Mouse (Mus musculus) adrenal gland, adult 18-20 months (tissue): ENCODE data around the gene 4930412O13Rik. TPM values are rescaled to one million over a fixed set of nuclear protein-coding genes. Genes with fewer than 3 reads are reported as not detected.

Experiments used
- DNase-seq, 2 experiments: peaks; one replicate each; pipeline ENCODE4 v3.0.0; 2021 to 2022; ENCODE audit warnings: low spot score in 2 of 2
- total RNA-seq, 2 experiments: library from RNA; stranded (reverse); gene quantifications; 1 replicate in 1 of 2; 2 replicates in 1 of 2; pipeline ENCODE4 v1.2.3; 2021

The 4930412O13Rik gene
- total RNA-seq, 2 experiments from 2014 or later, result 1.1 to 1.4 TPM

GRCm38 (mm10) chr2:9879493-9879892 is 1.6 kb upstream of the 4930412O13Rik start:
- peak; percentile 82 to 87 for DNase-seq

- DNase-seq, result no peak
Observed at GRCm38 (mm10) chr2:9880271-9880670, 781 bp upstream of the 4930412O13Rik start.

GRCm38 (mm10) chr2:9881611-9882023 is 565 bp downstream of the 4930412O13Rik start:
- DNase-seq, result no peak

GRCm38 (mm10) chr2:9882371-9882925 is 1.4 kb downstream of the 4930412O13Rik start:
- no peak for DNase-seq

GRCm38 (mm10) chr2:9882926-9883802 is 2.1 kb downstream of the 4930412O13Rik start:
- no peak for DNase-seq

- no peak for DNase-seq
Observed at GRCm38 (mm10) chr2:9883803-9884532, 2.9 kb downstream of the 4930412O13Rik start.

GRCm38 (mm10) chr2:9884533-9885216 is 3.6 kb downstream of the 4930412O13Rik start:
- DNase-seq, result no peak

- no peak for DNase-seq
Observed at GRCm38 (mm10) chr2:9885217-9885770, 4.2 kb downstream of the 4930412O13Rik start.

GRCm38 (mm10) chr2:9886031-9886430 is 5.0 kb downstream of the 4930412O13Rik start:
- no peak for DNase-seq

- no peak for DNase-seq
Observed at GRCm38 (mm10) chr2:9886921-9887610, 6.0 kb downstream of the 4930412O13Rik start.

GRCm38 (mm10) chr2:9887636-9888035 is 6.6 kb downstream of the 4930412O13Rik start:
- no peak for DNase-seq

GRCm38 (mm10) chr2:9888913-9889650 is 8.0 kb downstream of the 4930412O13Rik start, which contains the start of gene 9230102O04Rik:
9230102O04Rik (minus strand) TSS chr2:9889540.
- no peak for DNase-seq

GRCm38 (mm10) chr2:9889651-9890183 is 8.7 kb downstream of the 4930412O13Rik start, which contains the start of gene Gata3:
Gata3 (minus strand) TSS chr2:9890034.
- DNase-seq, result no peak

- no peak for DNase-seq
Observed at GRCm38 (mm10) chr2:9890251-9890650, 9.2 kb downstream of the 4930412O13Rik start.

GRCm38 (mm10) chr2:9890906-9891305 is 9.9 kb downstream of the 4930412O13Rik start:
- no peak for DNase-seq

GRCm38 (mm10) chr2:9892541-9892940 is 11.5 kb downstream of the 4930412O13Rik start:
- no peak for DNase-seq

- DNase-seq, result no peak
Observed at GRCm38 (mm10) chr2:9893272-9893953, 12.4 kb downstream of the 4930412O13Rik start.

GRCm38 (mm10) chr2:9894836-9895593 is 14.0 kb downstream of the 4930412O13Rik start:
- no peak for DNase-seq
